Mouse (Mus musculus) adrenal gland, postnatal 25 days (tissue): Measurements from ENCODE around the gene Armc8. TPM values are rescaled to one million over a fixed set of nuclear protein-coding genes. Genes with fewer than 3 reads are reported as not detected.

ENCODE experiments used
- total RNA-seq: library from RNA; stranded (reverse); gene quantifications from 2 replicates; pipeline ENCODE4 v1.2.3, GENCODE M21; 2021

Gene Armc8
- total RNA-seq, 1 experiment from 2014 or later, result 50.0 TPM

Other genes with a start within 250 kb of the Armc8 start
- 0.79 and 1.2 TPM in 2 replicates for gene Esyt3, start 210.3 kb downstream of the Armc8 start, total RNA-seq
- gene Mras, start 131.5 kb downstream of the Armc8 start, total RNA-seq, result 40.4 and 50.1 TPM in 2 replicates
- gene Nme9, start 117.4 kb downstream of the Armc8 start, total RNA-seq, result not detected in 2 replicates
- gene Dbr1, start 6.9 kb upstream of the Armc8 start, total RNA-seq, result 15.1 and 16.4 TPM in 2 replicates
- gene A4gnt, start 43.6 kb upstream of the Armc8 start, total RNA-seq, result not detected in 2 replicates
- 6.6 and 6.8 TPM in 2 replicates for gene Dzip1l, start 60.6 kb upstream of the Armc8 start, total RNA-seq
- not detected in 2 replicates for gene Cldn18, start 148.4 kb upstream of the Armc8 start, total RNA-seq